Mouse (Mus musculus) layer of hippocampus, adult 11-12 months (tissue): ENCODE measurements around the gene Adk.
A peak's percentile ranks its signal among the peaks of the same experiment; 100 is the strongest.

Source experiments
- DNase-seq: peaks from one replicate; pipeline ENCODE4 v3.0.0; 2022; ENCODE audit warnings: low spot score

Adk gene

DNA sequence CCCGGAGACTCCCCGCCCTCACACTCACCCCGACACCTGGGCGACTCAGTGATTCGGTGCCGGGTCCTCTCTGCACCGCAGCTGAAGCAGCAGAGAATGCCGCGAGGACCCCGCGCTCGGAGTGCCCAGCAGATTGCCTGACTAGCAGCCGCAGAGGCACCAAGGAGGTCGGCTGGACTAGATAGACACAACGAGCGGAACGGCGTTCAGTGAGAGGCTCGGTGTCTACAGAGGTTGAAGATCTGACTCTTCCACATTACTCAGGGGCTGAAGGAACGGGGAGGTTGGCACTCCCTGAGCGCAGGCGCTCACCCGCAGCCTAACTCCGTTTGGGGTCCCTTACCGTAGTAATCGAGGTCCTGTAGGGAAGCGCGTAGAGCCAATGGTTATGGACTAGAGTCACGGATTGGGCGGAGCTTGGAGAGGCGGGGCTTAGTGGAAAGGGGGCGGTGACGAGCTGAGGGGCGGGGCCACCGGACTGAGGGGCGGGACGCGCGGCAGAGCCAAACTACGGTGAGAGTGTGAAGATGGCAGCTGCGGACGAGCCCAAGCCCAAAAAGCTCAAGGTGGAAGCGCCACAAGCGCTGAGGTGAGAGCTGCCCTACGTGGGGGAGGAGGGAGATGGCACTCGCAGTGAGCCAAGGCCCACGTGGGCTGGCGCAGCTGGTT, at the start of gene Adk, which contains the start of gene Ap3m1:
Gene Adk, plus strand, starts transcription at position 463 of the 669 bp plus-strand sequence.
Gene Ap3m1, minus strand, starts transcription at position 397 of the 669 bp plus-strand sequence.
- peak; percentile 93 for DNase-seq

DNA sequence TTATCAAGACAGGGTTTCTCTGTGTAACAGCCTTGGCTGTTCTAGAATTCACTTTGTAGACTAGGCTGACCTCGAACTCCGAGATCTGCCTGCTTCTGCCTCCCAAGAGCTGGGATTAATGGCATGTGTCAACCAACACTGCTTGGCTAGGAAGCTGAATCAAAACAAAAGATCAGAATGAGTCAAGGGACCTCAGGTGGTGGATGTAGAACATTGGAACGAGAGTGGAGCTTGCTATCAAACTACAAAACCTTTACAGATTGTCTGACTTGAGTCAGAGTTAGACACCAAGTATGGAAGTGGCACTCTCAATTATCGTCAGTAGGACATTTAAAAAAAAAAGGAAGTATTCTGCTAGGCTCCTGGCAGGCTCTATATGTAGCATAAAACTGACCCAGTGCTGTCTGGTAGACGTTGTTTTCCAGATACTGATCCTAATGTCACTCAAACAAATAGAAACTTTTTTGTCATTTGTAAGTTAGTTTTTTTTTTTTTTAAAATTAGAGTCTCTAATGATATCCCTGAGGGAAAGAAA, 38.5 kb upstream of the Adk start:
- DNase-seq = no peak

DNA sequence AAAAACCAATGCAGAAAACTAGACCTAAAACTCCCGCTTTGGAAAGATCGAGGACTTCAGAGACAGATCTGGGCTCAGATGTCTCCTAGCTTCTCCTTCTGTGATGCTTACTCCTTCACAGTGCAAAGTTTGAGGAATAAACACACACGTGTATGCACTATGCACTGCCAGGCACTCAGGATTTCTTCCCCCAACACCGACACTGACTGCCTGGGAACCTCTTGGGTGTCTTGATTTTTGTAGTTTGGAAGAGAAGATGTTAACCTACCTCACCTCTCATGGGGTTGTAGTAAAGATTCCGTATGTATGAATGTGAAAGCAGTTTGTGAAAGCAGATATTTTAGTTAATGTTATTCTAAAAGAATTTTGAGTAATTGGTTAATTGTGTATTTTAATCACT, 34.5 kb upstream of the Adk start:
- DNase-seq = no peak

DNA sequence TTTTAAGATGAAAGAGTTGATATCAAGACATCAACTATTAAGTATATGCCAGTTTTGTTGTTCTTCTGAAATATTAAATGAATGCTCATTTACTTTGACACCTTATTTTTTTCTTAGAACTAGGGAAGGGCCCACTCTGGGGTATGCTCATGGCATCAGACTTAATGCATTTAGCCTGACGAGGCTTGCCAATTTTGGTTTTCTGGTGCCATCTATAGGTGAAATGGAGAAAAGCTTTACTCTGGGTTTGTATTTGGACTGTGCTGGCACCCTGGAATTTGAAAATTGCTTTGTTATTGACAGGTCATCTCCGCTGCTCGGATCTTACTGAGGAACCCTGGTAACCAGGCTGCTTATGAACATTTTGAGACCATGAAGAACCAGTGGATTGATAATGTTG, 33.4 kb upstream of the Adk start:
- DNase-seq = peak; percentile 47

DNA sequence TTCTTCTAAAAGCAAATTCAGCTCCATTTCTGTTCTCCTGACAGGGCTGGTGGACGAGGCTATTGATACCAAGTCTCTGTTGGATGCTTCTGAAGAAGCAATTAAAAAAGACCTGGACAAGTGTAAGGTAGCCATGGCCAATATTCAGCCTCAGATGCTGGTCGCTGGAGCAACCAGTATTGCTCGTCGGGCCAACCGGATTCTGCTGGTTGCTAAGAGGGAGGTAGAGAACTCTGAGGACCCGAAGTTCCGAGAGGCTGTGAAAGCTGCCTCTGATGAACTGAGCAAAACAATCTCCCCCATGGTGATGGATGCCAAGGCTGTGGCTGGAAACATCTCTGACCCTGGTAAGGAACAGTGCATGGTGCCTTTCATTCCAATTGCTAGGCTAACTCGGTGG, 31.9 kb upstream of the Adk start:
- peak; percentile 51 for DNase-seq

DNA sequence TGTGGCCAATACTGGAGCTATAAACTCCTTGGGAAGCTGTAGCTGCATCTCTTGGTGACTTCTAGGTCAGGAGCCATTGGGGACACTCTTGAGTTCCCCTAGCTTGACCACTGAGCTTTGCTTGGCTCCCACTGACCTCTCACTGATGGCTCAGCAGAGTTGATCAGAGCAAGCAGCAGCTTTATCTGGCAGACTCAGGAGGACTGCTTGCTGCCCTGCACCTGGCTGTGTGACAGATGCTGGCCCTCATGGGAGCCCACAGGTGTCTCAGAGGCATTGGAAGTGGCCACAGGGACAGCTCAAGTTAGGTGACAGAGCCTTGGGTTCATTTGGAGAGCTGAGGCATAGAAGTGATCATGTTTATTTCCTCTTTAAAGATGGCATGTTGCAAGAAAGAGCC, 24.8 kb upstream of the Adk start:
- no peak for DNase-seq

DNA sequence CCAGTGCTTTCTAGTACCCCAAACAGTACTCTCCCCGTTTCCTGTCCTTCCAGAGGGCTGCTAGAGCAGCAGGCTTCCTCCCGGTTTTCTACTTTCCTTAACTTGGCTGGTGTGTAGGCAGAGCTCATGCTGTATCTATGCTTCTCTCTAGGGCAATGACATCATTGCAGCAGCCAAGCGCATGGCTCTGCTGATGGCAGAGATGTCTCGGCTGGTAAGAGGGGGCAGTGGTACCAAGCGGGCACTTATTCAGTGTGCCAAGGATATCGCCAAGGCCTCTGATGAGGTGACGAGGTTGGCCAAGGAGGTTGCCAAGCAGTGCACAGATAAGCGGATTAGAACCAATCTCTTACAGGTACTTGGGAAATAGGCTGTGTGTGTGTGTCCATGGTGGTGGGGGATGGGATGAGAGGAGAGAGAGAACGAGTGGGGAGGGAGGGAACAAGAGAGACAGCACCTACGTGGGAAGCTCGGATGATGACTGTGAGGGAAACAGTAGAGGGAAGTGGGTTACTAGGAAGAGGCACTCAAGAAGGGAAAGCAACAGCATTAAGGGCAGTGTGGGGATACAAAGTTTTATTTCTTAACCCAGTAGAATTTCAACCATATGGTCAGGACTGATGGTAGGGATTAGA, 23.2 kb upstream of the Adk start:
- peak; percentile 29 for DNase-seq

DNA sequence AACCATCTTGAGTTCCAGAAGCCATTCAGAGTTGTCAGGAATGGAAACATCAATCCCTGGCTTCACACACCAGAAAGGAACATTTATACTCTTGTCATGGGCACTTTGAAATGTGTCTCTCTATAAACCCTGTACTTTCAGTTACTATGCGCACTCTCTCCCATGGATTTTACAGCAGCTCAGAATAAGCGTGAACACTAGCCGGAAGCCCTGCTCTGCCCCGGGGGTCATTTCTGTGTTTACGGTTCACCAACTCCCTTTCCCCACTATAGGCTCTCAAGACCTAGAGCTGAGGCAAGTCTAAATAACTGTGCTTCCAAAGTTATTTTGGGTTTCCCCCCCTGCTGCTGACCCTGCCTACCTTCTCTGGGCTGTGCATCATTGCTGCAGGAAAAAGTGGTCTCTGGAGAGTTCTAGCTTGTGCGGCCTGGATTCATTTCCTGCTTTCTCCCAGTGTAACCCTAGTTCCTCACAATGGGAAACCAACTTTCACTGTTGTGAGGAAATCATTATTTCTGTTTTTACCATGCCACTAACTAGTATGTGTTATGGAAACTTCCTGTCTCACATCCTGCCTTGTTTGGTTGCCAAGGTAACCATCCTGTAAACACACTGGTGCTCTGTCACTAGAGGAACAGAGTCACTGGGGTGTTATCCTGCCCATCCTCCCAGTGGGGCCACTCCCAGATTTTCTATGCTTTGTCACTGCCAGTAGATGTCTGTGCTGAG, 20.4 kb upstream of the Adk start:
- DNase-seq = peak; percentile 32

DNA sequence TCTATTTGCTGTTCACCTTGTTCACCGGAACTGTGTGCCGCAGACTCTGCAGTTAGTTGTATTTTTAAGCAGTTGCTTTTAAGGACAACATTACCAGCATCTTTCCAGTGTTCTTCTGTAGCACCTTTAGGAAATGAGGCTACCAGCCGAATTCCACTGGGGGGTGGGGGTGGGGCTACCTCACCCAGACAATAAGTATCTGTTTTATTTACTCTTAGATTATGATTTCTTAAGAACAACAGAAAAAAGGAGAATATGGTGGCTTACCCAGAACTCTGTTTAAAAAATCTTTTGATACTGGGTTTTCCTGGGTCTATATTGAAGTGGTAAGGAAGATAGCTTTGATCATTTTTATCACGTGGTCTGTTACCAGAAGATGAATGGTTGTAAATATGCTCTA, 18.1 kb upstream of the Adk start:
- no peak for DNase-seq

DNA sequence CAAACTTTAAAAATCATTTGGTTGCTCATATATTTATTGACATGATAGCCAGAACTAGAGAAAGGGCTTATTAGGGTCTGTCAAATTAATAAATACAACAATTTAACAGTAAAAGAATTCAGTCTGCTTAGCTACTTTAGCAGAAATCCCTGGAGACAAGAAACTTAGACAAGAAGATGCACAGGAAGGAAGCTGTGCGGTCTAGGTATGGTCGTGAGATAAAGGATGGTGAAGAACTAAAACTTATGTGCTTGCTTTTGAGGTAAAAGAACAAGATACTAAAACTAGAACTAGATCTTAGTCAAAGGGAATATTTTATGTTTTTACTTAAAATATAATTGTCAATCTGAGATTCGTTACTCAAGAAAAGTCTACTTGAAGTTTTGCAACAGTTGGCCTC, 17.6 kb upstream of the Adk start:
- no peak for DNase-seq

DNA sequence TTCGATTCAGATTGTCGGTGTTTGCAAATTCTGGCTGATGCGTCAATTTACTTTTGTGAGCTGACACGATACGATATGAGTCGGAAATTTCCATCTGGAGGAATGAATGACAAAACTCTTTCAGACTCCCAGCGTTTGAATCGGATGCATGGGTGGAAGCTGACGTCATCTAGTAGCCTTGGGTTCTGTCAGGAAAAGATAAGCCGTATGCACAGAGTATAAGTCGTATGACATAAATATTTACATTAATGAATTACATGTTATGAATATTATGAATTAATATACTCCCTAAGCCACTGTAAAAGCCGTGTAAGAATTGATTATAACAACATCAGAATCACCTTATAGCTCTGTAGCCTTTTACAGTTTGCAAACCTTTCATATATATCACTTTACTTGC, 13.3 kb upstream of the Adk start:
- no peak for DNase-seq

DNA sequence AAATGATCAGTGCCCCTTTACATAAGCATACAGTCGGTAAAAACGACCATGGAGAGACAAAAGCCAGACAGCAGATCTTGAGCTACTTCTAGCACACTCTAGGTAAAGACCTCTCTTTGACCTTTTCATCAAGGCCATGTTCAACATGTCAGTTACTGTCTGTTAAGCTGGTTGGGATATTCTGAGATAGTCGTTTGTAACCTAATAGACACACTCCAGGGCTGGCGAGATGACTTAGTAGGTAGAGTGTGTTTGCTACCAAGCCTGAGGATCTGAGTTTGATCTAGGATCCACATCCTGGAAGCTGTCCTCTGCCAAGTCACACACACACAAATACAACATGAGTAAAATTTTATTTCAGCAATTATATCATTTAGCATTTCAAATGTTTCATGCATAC, 12.8 kb upstream of the Adk start:
- DNase-seq = no peak

DNA sequence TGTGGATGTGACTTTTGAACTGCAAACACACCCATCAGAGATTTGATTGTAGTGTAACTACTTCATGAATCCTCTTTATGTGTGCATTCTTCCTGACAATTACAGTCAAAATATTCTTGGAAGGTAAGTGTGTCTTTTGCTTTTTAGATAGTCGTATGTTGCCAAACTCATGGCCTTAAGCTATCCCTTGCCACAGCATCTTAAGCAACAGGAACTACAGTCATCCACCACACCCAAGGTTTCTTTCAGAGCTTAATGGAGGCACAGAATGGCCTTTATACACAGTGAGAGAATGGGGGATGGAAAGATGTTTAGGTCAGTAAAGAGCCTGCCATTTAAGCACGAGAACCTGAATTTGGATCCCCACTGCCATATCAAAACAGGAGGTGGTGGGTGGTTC, 4.5 kb upstream of the Adk start:
- no peak for DNase-seq

DNA sequence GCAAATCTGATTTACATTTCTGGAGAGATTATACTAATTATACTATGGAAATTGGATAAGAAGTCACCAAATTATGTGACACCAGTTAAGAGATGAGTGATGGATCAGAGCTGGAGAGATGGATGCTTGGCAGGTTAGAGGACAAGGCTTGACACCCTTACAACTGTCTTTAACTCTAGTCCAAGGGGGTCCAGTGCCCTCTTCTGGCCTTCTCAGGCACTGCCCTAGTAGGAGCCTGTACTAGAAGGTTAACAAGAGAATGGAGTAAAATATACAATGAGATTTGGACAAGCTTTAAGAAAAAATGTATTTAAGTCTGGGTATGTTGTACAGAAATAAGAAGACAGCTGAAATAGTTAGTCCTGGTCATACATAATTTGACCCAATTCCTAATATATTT, 3.5 kb upstream of the Adk start:
- DNase-seq = no peak

DNA sequence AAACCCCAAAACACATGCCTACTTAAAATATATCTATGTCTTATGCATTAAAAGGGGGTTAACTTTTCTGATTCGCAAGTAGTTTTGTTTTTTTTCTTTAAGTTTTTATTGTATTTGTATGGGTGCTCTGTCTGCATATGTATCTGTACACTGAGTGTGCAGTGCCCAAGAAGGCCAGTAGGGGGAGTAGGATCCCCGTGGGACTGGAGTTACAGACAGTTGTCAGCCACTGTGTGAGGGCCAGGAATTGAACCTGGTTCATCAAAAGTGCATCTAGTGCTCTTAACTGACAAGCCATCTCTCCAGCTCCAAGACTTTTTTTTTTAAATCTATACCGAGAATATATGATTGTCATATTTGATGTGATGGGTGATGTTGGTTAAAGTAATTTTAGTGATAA, 1.6 kb upstream of the Adk start:
- DNase-seq = no peak

DNA sequence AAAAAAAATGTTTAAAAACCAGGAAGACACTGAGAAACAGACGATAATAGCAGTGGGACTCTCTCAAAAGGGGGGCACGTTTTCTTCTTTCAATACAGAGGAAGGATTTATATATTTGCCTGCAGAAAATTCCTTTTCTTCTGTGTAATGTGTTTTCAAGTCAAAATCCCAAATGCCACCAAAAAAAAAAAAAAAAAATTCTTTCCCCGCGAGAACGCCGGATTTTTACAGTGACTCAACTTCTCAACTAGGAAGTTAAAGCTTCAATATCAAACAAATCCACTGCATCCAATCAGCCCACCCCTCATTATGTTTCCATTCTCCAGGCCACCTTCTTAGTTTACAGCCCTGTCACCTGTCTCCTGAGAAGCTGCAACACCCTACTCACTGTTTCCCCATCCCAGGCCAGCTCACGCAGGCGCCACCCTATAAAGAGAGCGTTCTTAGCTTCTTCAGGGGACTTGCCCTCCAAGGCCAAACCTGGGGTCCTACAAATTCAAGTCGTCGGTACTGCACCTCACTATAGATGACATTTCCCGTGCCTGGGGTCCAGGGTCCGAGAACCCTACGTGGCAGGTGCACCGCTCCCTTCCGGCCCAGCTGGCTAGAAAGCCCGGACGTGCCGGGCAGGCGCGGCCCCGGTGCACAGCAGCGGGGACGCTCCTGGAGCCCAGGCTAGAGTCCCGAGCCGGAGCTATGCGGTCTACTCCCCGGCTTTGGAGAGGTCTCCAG, 828 bp upstream of the Adk start:
- DNase-seq = no peak

DNA sequence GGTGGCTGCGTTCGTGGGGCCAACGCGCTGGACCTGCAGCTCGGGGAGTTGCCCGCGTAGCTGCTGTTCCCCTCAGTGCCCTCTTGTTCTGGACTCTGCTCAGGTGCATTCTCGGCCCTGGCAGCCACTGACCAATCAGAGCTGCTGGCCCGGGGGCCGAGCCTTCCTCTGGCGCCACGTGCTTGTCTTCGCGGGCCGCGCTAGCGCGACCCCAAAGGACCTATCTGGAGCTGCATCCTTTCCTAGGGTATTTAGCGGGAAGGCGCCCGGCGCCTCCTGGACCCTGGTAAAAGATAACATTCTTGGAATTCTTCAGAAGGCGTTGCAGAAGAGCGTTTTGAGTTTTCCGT, 382 bp downstream of the Adk start:
- no peak for DNase-seq

DNA sequence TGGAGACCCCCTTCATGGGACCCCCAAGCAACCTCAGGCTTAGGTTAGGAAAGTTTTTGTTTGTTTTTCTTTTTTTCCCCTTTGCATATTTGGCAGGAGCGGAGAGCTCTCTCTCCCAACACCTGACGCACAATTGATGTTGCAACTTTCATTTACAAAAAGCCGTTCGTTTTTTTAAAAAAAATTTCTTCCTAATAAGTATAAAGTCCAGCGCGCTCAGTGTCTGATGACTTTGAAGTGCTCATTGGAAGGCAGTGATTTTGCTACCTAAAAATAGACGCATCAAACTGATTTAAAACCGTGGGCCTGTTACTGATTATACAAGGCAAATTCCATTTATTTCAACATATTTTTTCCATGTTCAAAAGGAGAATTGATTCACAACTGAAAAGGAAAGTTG, 777 bp downstream of the Adk start:
- no peak for DNase-seq

DNA sequence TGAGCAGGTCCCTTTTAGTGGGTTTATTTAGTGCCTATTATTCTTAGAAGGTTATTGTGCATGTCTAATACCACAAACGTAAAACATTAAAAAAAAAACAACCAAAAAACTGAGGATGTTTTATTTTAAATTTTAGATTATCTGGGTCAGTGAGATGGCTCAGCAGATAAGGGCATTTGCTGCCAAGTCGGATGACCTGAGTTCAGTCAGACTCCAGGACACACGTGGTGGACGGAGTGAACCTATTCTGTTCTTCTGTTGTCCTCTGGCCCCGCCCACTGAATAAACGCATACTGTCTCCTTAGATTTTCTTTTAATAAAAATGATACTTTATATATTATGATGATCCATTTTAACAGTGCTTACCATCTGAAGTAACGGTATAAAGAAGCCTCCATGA, 1.2 kb downstream of the Adk start:
- DNase-seq = no peak

DNA sequence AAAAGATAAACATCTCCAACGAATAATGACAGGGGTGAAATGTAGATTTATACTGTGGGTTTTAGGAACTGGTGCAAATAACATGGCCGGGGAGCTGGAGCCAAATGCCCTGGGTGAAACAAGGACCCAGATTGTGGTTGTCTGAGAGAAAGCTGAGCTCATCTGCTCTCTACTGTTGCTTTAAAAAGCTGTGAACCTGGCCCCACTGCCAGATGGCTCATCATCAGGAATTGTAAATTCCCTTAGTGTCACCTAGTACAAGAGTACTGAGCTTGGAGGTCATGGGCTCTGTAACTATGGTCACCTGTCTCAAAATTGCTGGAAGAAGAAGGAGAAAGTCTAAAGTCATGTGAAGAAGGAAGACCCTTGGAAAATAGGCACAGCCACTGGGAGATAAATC, 6.6 kb downstream of the Adk start:
- no peak for DNase-seq

DNA sequence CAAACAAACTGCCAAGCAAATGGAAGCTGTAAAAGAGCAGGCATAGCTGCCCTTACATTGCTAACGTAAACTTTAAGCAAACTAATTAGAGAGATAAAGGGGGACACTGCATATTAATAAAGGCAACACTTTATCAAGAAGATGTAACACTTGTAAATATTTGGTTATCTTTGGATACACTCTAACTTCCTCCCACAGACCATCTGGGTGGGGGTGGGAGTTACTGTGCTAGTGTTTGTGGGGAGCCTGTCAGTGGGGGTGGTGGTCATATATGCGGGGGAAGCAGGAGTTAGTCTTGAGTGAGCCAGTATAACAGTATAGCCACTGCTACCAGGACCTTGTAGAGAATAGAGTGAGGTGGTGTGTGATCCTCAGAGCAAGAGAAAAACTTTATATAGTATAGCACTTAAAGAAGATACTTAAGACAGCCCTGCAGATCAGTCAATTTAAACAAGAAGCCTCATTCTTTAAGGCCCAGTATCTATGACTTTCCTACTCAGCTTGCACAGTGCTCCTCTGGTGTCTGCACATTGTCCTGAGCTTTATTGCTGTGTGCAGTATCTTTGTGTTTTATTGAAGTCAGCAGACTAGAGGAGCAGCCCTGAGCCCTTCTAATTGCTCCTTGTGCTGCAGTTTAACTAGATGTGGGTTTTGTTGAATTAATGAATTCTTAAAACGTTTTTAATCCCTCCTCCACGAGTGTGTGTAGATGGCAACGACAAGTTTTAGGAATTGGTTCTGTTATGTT, 10.6 kb downstream of the Adk start:
- DNase-seq = no peak

DNA sequence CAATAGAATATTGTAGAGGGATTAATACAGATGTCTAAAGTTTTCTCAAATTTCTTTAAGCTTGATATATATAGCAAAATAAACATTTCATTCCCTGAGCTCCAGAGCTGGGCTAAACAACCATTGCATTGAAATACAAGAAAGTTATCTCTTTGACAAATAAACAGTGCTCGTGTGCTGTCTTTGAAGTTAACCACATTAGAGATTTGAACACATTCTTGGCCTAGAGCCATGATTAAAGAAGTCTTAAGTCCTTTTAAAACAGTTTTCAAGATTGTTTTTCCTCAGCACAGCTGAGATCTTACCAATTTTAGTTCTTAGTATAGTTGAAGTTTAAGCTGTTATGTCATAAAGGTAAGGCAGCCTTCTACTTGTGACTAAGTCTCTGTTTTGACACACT, 11.9 kb downstream of the Adk start:
- no peak for DNase-seq
